Comparison of ENCODE assay signal across 19 mouse cellular contexts in the genomic region with DNA sequence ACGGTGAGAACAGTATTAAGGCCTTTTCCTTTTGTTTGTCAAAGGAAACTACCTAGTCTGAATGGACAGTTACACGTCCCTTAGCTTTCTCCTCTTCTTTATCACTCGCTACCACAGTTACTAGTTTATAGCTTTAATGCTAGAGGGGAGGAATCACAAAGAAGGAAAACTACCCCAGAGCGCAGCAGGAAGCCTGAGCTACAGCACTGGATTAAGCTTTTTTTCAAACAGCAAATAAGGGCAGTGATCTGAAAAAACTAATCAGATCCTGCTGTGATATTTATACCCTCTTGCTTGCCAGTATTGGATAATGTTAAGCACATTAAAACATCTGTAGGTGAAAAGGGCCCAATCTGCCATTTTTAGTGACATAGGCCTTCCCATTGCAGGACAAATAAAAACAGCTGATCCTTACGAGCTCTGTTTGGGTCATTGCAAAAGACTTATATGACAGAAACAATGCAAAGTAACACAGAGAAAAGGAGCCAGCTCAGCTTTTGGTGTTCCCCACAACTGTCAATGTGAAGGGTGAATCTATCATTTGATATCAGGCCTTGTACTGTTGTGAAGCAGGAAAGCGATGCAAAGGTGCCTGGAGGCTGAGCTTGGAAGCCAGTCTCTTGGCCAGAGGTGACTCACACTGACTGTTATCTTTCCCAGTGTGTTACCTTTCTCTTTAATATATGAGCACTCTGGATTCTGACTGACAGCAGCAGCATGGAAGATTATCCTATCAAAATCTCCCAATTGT. TPM values are rescaled to one million over a fixed set of nuclear protein-coding genes. Genes with fewer than 3 reads are reported as not detected.
DNase-seq lines count a peak whose midpoint lies in the region; ATAC-seq and TF ChIP-seq lines count a peak whose summit lies in the region.
"Had no signal": no experiment of that assay in that cellular context is flagged by ENCODE, and none has a peak within 500 bp of the region (broad histone marks: within the 10 kb centered on the region; RNA-seq: fewer than 3 reads in every experiment).

No protein-coding gene starts in this region.

- TF ChIP-seq CTCF in midbrain, postnatal 0 days (IDR thresholded peaks at IDR 0.05) = no peak

- H3K9ac ChIP-seq in hindbrain, embryonic 13.5 days = 0 out of 2 replicates have a peak overlapping the region, but pooled peaks have one; percentile 43
- H3K9ac ChIP-seq in hindbrain, embryonic 11.5 days (ENCODE audit: low read depth, low read length) = no peak overlapping the region
- no peak overlapping the region for H3K9ac ChIP-seq in hindbrain, embryonic 15.5 days
- no peak overlapping the region for H3K9ac ChIP-seq in midbrain, postnatal 0 days (replicated peaks; ENCODE audit: low read length, poor library complexity, severe bottlenecking)
- H3K9ac ChIP-seq: heart, embryonic 13.5 days; limb, embryonic 15.5 days; neural tube, embryonic 12.5 days had no signal

- H3K9me3 ChIP-seq in hindbrain, embryonic 13.5 days = no peaks in the 10 kb centered on the region
- H3K9me3 ChIP-seq in hindbrain, embryonic 11.5 days (ENCODE audit: control insufficient read depth, low read length) = no peaks in the 10 kb centered on the region
- H3K9me3 ChIP-seq in hindbrain, embryonic 15.5 days = no peaks in the 10 kb centered on the region
- no peaks in the 10 kb centered on the region for H3K9me3 ChIP-seq in midbrain, postnatal 0 days (ENCODE audit: low read length)
- H3K9me3 ChIP-seq: heart, embryonic 13.5 days; limb, embryonic 15.5 days; neural tube, embryonic 12.5 days had no signal

- WGBS in hindbrain, embryonic 13.5 days = 61% methylated on average over 6 of the region's 6 CpGs
- 70% methylated on average over 6 of the region's 6 CpGs for WGBS in hindbrain, embryonic 11.5 days
- 48% methylated on average over 6 of the region's 6 CpGs for WGBS in hindbrain, embryonic 15.5 days
- WGBS in midbrain, postnatal 0 days = 33% methylated on average over 6 of the region's 6 CpGs

- peaks cover 52% of the 10 kb centered on the region for H3K4me1 ChIP-seq in hindbrain, embryonic 13.5 days (replicated peaks)
- H3K4me1 ChIP-seq in hindbrain, embryonic 11.5 days (replicated peaks; ENCODE audit: control insufficient read depth, insufficient read depth, low read length) = no peaks in the 10 kb centered on the region
- H3K4me1 ChIP-seq in hindbrain, embryonic 15.5 days (replicated peaks) = peaks cover 49% of the 10 kb centered on the region
- peaks cover 7% of the 10 kb centered on the region; the same call in 1 of the 2 replicates for H3K4me1 ChIP-seq in midbrain, postnatal 0 days (ENCODE audit: insufficient read depth, low read length)

- H3K27me3 ChIP-seq in hindbrain, embryonic 13.5 days = no peaks in the 10 kb centered on the region
- H3K27me3 ChIP-seq in hindbrain, embryonic 11.5 days (ENCODE audit: control insufficient read depth, insufficient read depth, low read length) = no peaks in the 10 kb centered on the region
- H3K27me3 ChIP-seq in hindbrain, embryonic 15.5 days = no peaks in the 10 kb centered on the region
- no peaks in the 10 kb centered on the region for H3K27me3 ChIP-seq in midbrain, postnatal 0 days (ENCODE audit: insufficient read depth, low read length)
- H3K27me3 ChIP-seq: heart, embryonic 13.5 days; limb, embryonic 15.5 days; neural tube, embryonic 12.5 days; Patski had no signal

- no peak overlapping the region for H3K4me3 ChIP-seq in hindbrain, embryonic 13.5 days
- H3K4me3 ChIP-seq in hindbrain, embryonic 11.5 days (ENCODE audit: low read depth, low read length) = no peak overlapping the region
- H3K4me3 ChIP-seq in hindbrain, embryonic 15.5 days = no peak overlapping the region
- no peak overlapping the region for H3K4me3 ChIP-seq in midbrain, postnatal 0 days (ENCODE audit: low read depth, low read length)
- H3K4me3 ChIP-seq: erythroblast, embryonic 14.5 days; heart, embryonic 13.5 days; limb, embryonic 15.5 days; neural tube, embryonic 12.5 days had no signal

- H3K36me3 ChIP-seq in hindbrain, embryonic 13.5 days = no peaks in the 10 kb centered on the region
- no peaks in the 10 kb centered on the region for H3K36me3 ChIP-seq in hindbrain, embryonic 11.5 days (ENCODE audit: control insufficient read depth, insufficient read depth, low read length)
- no peaks in the 10 kb centered on the region for H3K36me3 ChIP-seq in hindbrain, embryonic 15.5 days
- H3K36me3 ChIP-seq in midbrain, postnatal 0 days (ENCODE audit: insufficient read depth, low read length) = no peaks in the 10 kb centered on the region
- H3K36me3 ChIP-seq: heart, embryonic 13.5 days; limb, embryonic 15.5 days; neural tube, embryonic 12.5 days had no signal

- H3K4me2 ChIP-seq in hindbrain, embryonic 13.5 days = no peak overlapping the region
- no peak overlapping the region for H3K4me2 ChIP-seq in hindbrain, embryonic 11.5 days (replicated peaks; ENCODE audit: low read depth, low read length)
- no peak overlapping the region for H3K4me2 ChIP-seq in hindbrain, embryonic 15.5 days
- no peak overlapping the region for H3K4me2 ChIP-seq in midbrain, postnatal 0 days (ENCODE audit: low read depth, low read length, poor library complexity, severe bottlenecking)
- H3K4me2 ChIP-seq: heart, embryonic 13.5 days; limb, embryonic 15.5 days; neural tube, embryonic 12.5 days had no signal

- ATAC-seq in hindbrain, embryonic 13.5 days (ENCODE audit: low FRiP score) = no peak
- no peak for ATAC-seq in hindbrain, embryonic 11.5 days (ENCODE audit: low FRiP score)
- no peak for ATAC-seq in hindbrain, embryonic 15.5 days (ENCODE audit: low FRiP score, low read depth)
- no peak for ATAC-seq in midbrain, postnatal 0 days (ENCODE audit: low FRiP score)
- ATAC-seq: activated CD4-positive, CD25-positive, alpha-beta regulatory T cell, adult 4 months; Patski had no signal

- DNase-seq in hindbrain, embryonic 11.5 days (ENCODE audit: low spot score) = no peak
- DNase-seq in midbrain, postnatal 0 days (ENCODE audit: low spot score) = peak; percentile 12
- DNase-seq in layer of hippocampus, postnatal 25 days (ENCODE audit: extremely low spot score in 1 of 2, low spot score in 1 of 2) = no peak
- no peak for DNase-seq in layer of hippocampus, adult 9-11 months
- DNase-seq in urinary bladder, adult 2 months (ENCODE audit: low spot score) = no peak
- DNase-seq: adrenal gland, postnatal 14 days; cerebellum, adult 2 months; heart, postnatal 4 days; kidney, adult 2 months; kidney, postnatal 14 days; lung, postnatal 10 days had no signal

- peak overlapping the region; percentile 74 for H3K27ac ChIP-seq in hindbrain, embryonic 13.5 days
- no peak overlapping the region; the same call in 1 of the 2 replicates for H3K27ac ChIP-seq in hindbrain, embryonic 11.5 days (ENCODE audit: low read depth, low read length)
- peak overlapping the region; percentile 43; the same call in 1 of the 2 replicates for H3K27ac ChIP-seq in hindbrain, embryonic 15.5 days (replicated peaks)
- H3K27ac ChIP-seq in midbrain, postnatal 0 days (ENCODE audit: low read depth, low read length) = peak overlapping the region; percentile 21; the same call in 1 of the 2 replicates
- H3K27ac ChIP-seq: heart, embryonic 13.5 days; limb, embryonic 15.5 days; neural tube, embryonic 12.5 days had no signal

RNA-seq across cellular contexts. Expression of gene Zc3h12c, which starts 16.1 kb away (rescaled TPM):
- 6.1 and 6.5 TPM in 2 replicates for polyA plus RNA-seq in hindbrain, embryonic 13.5 days (2015; fragmentation: Nextera tagmentation; extraction: Ambion mirVana)
- 12.6 and 16.2 TPM in 2 replicates for polyA plus RNA-seq in hindbrain, embryonic 11.5 days (2014; fragmentation: Nextera tagmentation; extraction: Ambion mirVana)
- 4.5 and 6.3 TPM in 2 replicates for polyA plus RNA-seq in hindbrain, embryonic 15.5 days (2015; fragmentation: Nextera tagmentation; extraction: Ambion mirVana)
- total RNA-seq in midbrain, postnatal 0 days (2014; rRNA removed) = 13.4 and 15.1 TPM in 2 replicates
- polyA plus RNA-seq in midbrain, postnatal 0 days (2015; fragmentation: Nextera tagmentation; extraction: Ambion mirVana) = 2.6 and 3.4 TPM in 2 replicates
- total RNA-seq in layer of hippocampus, postnatal 25 days (2021) = 10 to 100 TPM in 1 of 2 experiments, 1 to 10 TPM in 1; 9.2 to 10.4 TPM
- polyA plus RNA-seq in urinary bladder, adult 2 months (2012; rRNA removed) = 2.5 and 3.2 TPM in 2 replicates
- polyA plus RNA-seq: erythroblast, embryonic 14.5 days had no signal
